Mouse (Mus musculus) cerebellum, adult 9-10 months (tissue): ENCODE measurements at regions not wholly inside any gene's neighbourhood (a gene's known extent, or its start where the extent isn't known, plus 50 kb on each side); places are given as distances from the start of the nearest gene placed in this dataset.
"Not testable (repeated sequence)": the region's sequence is repeated elsewhere in the genome, so short reads cannot be mapped to it uniquely, and the experiment has no call there.

ENCODE experiments used
- DNase-seq: peaks from one replicate; pipeline ENCODE4 v3.0.0; 2022

GRCm38 (mm10) chr8:20285523-20285922 lies 77.5 kb downstream of the Gm15319 start:
- not testable (repeated sequence) for DNase-seq

DNA sequence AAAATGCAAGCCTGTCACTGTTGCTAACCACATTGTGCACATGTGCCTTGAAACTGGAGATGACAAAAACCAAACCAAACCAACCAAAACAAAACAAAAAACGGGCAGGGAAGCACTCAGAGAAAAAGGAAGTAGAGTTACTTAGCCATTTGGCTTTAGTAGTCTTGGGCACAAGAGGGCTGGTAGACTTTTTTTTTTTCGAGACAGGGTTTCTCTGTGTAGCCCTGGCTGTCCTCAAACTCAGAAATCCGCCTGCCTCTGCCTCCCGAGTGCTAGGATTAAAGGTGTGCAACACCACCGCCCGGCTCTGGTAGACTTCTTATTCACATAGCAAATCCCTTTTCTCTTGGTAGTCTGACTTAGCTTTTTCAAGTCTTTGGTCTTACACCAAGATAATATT lies 78.2 kb downstream of the Gm15319 start:
- not testable (repeated sequence) for DNase-seq

- DNase-seq: not testable (repeated sequence)
Observed at GRCm38 (mm10) chr8:20283141-20283540, 79.9 kb downstream of the Gm15319 start.

- not testable (repeated sequence) for DNase-seq
Observed at GRCm38 (mm10) chr8:20281201-20281887, 81.7 kb downstream of the Gm15319 start.

DNA sequence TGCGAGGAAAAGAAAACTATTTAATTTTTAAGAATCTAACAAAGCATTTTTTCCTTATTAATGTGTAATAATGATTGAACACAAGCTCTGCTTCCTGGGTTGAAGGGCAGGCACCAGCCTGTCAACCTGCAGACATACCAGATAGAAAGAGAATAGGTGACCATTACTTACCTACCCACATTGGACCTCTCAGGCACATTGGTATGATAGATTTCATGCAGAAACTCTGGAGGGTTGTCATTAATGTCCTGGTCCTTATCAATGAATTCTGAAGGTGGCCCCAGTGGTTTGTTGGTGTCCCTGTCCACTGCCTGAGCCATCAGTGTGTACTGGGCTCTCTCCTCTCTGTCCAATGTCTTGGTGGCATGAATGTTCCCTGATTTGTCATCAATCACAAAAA lies 85.3 kb downstream of the Gm15319 start:
- not testable (repeated sequence) for DNase-seq

DNA sequence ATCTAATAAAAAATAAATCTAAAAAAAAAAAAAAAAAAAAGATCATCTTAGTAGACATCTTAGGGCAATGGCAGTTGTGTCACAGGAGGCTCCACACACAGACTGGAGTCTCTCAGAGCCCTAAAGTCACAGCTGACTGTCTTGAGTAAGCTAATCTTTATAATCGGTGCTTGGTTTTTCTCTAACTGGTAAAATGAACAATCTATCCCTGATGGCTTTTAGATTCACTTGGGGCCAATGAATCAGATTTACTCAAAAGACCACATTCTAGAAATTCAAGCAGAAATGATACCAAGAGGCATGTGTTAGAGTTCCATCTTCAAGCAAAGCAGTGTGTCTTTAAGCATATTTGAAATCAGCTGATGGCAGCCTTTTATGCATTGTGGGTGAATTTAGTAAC lies 86.3 kb downstream of the Gm15319 start:
- not testable (repeated sequence) for DNase-seq

- peak; percentile 27 for DNase-seq
Observed at GRCm38 (mm10) chr8:20273844-20274243, 89.2 kb downstream of the Gm15319 start.

DNA sequence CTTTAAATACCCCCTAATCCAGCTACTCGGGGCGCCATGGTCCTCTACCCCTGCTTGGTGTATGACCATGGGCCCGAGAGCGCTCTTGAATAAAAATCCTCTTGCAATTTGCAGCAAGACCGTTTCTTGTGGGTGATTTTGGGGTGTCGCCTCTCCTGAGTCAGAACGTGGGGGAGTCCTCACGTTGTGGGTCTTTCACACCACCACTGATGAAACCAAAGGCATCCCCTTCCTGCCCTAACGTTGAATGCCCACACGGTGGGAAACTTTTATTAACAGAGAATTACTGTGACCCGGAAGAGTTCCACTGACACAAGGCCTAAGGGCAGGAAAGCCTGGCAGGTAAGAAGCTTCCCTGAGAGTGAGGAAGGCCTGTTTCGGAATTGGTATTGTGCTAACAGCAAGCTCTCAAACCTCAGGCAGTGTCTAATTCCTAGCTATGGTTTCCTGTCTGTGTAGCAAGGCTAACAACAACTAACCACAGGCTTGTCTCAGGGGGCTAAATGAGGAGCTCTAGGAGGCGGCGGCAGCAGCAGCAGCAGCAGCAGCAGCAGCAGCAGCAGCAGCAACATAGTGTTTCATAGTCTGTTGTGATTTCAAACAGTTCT lies 95.4 kb downstream of the Gm15319 start:
- not testable (repeated sequence) for DNase-seq

GRCm38 (mm10) chr8:20266776-20267175 lies 96.2 kb downstream of the Gm15319 start:
- DNase-seq: peak; percentile 36

- not testable (repeated sequence) for DNase-seq
Observed at GRCm38 (mm10) chr8:20264612-20265011, 98.4 kb downstream of the Gm15319 start.

DNA sequence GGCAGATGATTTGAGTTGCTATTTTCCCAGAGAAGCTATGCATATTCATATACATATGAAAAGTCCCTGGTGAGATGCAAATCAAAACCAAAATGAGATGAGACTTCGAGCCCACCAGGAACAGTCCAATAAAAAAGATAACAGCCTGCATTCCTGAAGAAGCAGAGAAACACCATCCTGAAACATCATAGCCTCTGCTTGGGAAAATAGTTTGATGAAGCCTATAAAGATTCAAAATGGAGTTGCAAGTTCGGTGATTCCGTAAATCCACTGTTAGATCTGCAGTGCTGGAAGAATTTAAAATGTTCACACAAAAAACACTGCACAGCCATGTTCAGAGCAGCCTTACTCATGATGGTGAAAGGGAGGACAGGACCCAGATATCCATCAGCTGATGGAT lies 98.9 kb downstream of the Gm15319 start:
- peak; percentile 38 for DNase-seq

- DNase-seq: not testable (repeated sequence)
Observed at GRCm38 (mm10) chr8:20262847-20263570, 100.0 kb downstream of the Gm15319 start.

DNA sequence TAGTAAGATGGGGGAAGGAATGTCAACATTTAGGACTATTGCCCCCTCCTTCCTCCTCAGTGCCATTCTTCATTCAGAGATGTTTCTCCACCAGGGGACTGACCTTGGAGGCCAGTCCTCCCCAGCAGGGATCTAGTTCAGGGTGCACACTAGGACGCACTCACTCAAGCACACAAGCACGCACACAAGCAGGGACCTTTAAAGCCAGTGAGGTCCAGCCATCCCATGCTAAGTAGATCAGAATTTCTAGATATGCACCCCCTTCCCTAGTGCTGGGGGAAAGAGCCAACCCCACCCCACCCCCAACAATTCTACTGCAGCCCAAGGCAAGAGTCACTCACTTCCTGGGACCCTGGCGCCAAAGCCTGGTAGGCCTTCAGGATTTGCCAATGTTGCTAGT lies 100.8 kb downstream of the Gm15319 start:
- DNase-seq: not testable (repeated sequence)

GRCm38 (mm10) chr8:20261452-20262181 lies 101.4 kb downstream of the Gm15319 start:
- DNase-seq: peak; percentile 24

DNA sequence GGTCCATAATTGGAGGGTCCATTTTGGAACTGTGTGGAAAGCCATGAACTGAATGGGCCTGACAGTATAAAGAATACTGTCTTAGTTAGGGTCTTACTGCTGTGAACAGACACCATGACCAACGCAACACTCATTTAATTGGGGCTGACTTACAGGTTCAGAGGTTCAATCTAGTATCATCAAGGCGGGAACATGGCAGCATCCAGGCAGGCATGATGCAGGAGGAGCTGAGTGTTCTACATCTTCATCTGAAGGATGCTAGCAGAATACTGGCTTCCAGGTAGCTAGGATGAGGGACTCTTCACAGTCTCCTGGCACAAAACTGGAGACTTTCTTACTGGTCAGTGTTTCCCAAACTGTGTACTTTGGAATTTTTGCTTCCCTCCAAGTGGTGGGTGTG lies 102.0 kb downstream of the Gm15319 start:
- peak; percentile 44 for DNase-seq

DNA sequence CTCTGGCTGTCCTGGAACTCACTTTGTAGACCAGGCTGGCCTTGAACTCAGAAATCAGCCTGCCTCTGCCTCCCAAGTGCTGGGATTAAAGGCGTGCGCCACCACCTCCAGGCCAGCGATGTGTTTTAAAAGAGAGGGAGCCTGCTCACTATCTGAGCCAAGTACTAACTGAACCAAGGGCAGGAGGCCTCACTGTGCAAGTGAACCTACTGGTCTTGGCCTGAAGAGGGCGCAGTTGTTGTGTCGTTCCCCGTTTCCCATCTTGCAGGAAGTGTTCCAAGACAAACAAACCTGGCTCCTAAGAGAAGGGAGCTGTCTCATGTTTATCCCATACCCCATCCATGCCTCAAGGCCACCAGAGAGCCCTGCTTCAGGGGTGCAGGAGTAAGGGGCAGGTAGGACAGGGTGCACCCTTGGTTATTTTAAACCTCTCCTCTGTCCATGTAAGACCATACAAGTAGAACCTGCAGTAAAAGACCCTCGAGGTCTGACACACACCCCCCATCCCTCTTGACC lies 102.8 kb downstream of the Gm15319 start:
- DNase-seq: not testable (repeated sequence)

GRCm38 (mm10) chr8:20259662-20260061 lies 103.3 kb downstream of the Gm15319 start:
- not testable (repeated sequence) for DNase-seq
